Mouse (Mus musculus) brain, embryonic 14.5 days (tissue): ENCODE measurements around the gene Rufy3. TPM values are rescaled to one million over a fixed set of nuclear protein-coding genes. Genes with fewer than 3 reads are reported as not detected.
A peak's percentile ranks its signal among the peaks of the same experiment; 100 is the strongest.
"Not testable (repeated sequence)": the region's sequence is repeated elsewhere in the genome, so short reads cannot be mapped to it uniquely, and the experiment has no call there.

ENCODE experiments used
- DNase-seq: peaks from one replicate; pipeline ENCODE4 v3.0.0-alpha.2; 2011; ENCODE audit warnings: low read depth
- CTCF ChIP-seq: fragments of 200-500 bp; IDR thresholded peaks from 2 replicates; pipeline ENCODE4 v1.5.1; 2012; ENCODE audit warnings: inconsistent platforms, mild to moderate bottlenecking, moderate library complexity, borderline replicate concordance; ENCODE audit not compliant: insufficient read depth, insufficient read length; ENCODE audit errors: extremely low read depth
- POLR2A ChIP-seq: fragments of 200-500 bp; IDR thresholded peaks from 2 replicates; pipeline ENCODE4 v1.6.1; 2012; ENCODE audit warnings: mild to moderate bottlenecking, inconsistent platforms, borderline replicate concordance; ENCODE audit not compliant: poor library complexity, insufficient read depth, insufficient read length, severe bottlenecking; ENCODE audit errors: extremely low read depth
- polyA plus RNA-seq: library from polyadenylated mRNA; depleted of rRNA; stranded (reverse); fragments of >200 nt; gene quantifications from 2 replicates; pipeline ENCODE4 v1.2.3, GENCODE M21; 2012; rRNA removed

Gene Rufy3
- polyA plus RNA-seq = 121 and 180 TPM in 2 replicates

GRCm38 (mm10) chr5:88564501-88565147 lies at the start of gene Rufy3:
TSS of gene Rufy3 (plus strand) at chr5:88565040.
- TF ChIP-seq CTCF (peak; percentile 43), POLR2A (peak; percentile 31; the same call in 1 of the 2 replicates)
- DNase-seq = peak; percentile 87

GRCm38 (mm10) chr5:88519232-88519631 lies 45.6 kb upstream of the Rufy3 start:
- TF ChIP-seq POLR2A = no peak
- peak; percentile 57; the same call in 1 of the 2 replicates for TF ChIP-seq CTCF
- DNase-seq = peak; percentile 69

DNA sequence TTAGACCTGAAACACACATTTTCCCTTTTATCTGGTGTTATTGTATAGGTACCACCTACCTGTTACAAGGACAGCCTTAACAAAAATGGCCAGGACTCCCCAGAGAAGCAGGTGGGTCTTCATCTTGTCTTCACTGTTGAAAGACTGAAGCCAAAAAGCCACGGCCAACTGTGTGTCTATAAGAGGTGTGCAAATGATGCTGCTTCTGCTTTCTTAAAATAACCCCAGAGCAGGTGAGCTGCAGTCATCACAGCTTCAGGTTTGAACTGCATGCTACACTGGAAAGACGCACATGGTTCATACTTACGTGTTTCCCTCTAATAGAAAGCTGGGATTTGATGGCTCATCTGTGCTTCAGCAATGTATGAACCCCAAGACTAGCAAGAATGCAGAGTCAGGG lies 37.2 kb upstream of the Rufy3 start, which contains the start of gene Jchain:
Gene Jchain, minus strand, starts transcription at position 235 of the 400 bp plus-strand sequence.
- no peak for DNase-seq
- no peak for TF ChIP-seq POLR2A
- no peak for TF ChIP-seq CTCF

DNA sequence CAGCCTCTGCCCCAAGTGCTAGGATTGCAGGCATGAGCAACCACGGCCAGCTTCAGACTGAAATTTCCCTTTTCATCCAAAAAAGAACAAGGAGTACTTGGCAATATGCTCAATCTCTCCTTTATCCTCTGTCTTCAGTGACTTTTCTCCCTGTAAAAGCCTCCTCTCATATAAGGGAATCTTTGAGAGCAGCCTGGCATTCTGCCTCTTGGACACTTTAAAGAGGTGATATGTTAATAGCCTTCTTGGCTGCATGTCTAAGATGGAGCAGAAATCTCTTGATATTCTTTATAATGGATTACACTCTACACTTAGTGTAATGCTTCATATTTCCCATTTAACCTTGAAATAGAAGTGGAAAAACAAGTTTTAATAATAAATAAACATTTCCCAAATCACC lies 33.9 kb upstream of the Rufy3 start:
- TF ChIP-seq POLR2A (no peak), CTCF (no peak)

DNA sequence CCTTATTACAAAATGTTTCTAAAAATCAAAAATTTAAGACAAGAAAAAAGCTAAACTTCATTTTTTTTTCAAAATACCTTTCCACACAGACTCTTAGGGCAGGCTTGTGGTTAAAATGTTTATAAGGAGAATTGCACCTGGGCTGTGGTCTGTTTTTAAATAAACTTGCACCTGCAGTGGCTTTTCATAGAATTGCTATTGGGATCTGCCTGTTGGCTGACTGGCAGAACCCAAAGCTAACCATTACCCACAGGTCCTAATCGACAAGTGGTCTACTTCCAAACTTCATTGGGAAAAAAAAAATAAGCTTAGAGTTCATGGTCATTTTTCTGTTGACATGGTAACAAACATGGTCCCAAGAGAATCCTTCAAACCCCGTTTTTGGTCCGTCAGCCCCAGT lies 30.1 kb upstream of the Rufy3 start:
- no peak for DNase-seq
- TF ChIP-seq POLR2A (no peak), CTCF (no peak)

More for the DNA sequence above, 33.9 kb upstream of the Rufy3 start:
- no peak for DNase-seq

- TF ChIP-seq CTCF (no peak), POLR2A (no peak)
- DNase-seq = no peak
Observed at GRCm38 (mm10) chr5:88540845-88541244, 24.0 kb upstream of the Rufy3 start.

DNA sequence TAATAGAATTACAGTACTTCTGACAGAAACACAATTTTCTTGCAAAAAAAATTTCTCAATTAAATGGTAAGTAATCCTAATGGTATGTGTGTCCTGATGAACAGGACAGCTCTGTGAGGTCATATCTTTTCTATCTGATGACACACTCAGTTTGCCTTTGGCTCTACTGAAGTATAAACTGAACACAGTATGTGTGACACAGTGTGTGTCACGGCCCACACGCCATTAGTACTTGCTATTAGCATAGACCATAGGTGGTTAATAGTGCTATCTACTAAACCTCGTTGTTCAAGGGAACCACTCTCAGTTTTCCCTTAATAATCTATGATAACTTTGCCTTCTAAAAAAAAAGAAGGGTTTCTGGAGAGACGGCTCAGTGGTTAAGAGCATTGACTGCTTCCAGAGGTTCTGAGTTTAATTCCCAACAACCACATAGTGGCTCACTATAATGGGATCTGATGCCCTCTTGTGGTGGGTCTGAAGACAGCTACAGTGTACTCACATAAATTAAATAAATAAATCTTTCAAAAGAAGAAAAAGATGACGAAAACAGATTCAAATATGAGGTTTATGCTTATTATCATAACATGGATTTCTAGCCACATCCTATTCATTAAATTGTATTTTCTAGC lies 22.1 kb upstream of the Rufy3 start:
- TF ChIP-seq POLR2A (no peak), CTCF (peak; percentile 38; the same call in 1 of the 2 replicates)
- peak; percentile 69 for DNase-seq

GRCm38 (mm10) chr5:88544411-88544810 lies 20.4 kb upstream of the Rufy3 start:
- DNase-seq = not testable (repeated sequence)

DNA sequence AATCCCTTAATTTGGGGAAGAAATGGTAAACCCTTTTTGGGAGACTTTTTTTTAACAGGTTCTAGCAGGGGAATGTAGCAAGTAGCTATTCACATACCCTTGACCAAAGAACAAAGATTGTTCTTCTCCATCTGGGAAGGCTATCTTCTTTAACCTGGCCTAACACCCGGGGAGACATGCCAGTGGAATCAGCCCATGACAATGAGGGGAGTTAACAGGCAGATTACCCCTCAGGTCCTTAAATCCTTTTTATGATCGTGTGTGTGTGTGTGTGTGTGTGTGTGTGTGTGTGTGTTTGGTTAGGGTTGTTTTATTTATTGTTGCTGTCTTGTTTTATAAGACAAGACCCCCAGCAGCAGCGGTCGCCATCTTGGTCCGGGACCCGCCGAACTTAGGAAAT lies 19.3 kb upstream of the Rufy3 start:
- DNase-seq = no peak
- TF ChIP-seq CTCF (no peak), POLR2A (no peak)

- TF ChIP-seq POLR2A = no peak
- no peak for TF ChIP-seq CTCF
- DNase-seq = peak; percentile 29
Observed at GRCm38 (mm10) chr5:88553271-88554085, 11.4 kb upstream of the Rufy3 start.

DNA sequence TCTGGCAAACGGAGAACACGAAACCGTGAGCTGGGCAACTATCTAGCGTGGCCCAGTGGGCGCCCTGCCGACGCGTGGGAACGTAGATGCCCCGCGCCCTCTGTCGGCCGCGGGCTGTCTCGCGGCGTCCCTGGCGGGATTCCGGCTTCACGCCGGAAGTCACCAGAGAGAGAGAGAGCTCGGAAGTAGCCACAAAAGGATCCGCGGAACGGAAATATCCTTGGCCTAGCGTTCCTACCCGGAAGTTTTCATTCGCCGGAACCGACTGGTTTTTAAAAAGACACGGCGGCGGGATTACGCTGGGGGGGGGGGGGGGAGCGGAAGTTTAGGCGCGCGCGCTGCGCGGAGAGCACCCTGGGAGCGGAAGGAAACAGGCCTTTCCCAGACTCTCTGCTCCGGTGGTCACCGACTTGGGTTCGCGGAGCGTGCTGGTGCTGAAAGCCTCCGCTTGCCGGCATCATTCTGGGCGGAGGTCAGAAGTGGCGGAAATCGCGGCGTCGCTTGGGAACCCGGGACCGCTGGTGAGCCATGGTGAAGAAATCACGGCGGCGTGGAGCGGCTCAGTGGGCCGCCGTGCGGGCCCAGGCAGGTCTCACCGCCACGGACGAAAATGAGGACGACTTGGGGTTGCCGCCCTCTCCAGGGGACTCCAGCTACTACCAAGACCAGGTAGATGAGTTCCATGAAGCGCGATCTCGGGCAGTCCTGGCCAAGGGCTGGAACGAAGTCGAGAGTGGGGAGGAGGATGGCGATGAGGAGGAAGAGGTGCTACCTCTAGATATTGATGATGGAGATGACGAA lies 10.6 kb upstream of the Rufy3 start, which contains the start of gene Utp3:
Gene Utp3, plus strand, starts transcription at position 377 of the 801 bp plus-strand sequence.
- TF ChIP-seq POLR2A (peak; percentile 89), CTCF (peak; percentile 83)
- DNase-seq = peak; percentile 99
